Mouse (Mus musculus): ENCODE data around the gene Htr3a.

Gene Htr3a

DNA sequence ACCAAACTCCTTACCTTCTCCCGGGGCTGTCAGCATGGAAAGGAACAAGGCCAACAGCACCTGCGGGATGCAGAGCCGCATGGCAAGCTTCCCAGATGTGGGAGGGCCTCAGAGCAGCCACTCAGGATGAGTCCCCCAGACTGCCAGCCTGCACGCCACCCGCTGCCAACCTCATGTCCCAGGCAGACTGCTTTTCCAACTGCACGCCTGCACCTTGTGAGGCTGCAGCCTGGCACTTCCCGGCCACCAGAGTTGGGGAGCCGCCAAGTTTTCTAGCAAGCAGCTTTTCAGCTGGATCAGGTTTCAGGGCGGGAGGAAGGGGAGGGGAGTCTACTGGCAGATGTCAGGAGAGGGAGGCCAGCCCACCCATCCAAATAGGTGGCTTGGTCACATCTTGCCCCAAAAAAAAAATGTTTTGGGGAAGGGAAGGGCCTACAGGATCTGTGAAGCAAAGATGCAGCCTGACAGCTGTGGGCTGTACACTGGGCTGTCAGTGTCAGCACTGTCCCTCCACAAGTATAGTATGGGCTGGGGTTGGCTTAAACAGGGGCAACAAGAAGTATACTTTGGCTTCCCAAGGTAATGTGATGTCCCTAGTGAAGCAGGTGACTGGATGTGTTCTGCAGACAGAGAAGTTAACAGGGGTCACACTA lies at the start of gene Htr3a:
TSS of gene Htr3a (minus strand) at position 215 of the 653 bp plus-strand sequence.
- DNase-seq (ENCODE audit: low read depth) = no peak

DNA sequence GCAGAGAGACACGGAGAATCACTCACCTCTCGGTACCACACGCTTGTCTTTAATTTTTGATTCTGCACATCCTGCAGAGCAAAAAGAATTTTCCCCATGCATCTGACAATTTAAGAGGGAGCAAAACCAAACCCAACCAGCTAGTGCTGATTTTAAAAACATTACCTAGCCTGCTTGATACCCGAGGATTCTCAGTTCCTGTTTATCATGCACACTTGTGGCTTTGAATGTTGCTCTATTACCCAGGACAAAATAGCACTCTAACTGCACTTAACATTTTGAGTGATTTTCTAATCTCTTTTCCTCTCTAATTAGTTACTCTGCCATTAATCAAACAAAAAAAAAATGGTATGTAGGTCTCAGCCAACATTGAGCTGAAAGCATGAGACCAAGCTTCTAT lies 36.7 kb upstream of the Htr3a start:
- DNase-seq (ENCODE audit: low read depth) = no peak

DNA sequence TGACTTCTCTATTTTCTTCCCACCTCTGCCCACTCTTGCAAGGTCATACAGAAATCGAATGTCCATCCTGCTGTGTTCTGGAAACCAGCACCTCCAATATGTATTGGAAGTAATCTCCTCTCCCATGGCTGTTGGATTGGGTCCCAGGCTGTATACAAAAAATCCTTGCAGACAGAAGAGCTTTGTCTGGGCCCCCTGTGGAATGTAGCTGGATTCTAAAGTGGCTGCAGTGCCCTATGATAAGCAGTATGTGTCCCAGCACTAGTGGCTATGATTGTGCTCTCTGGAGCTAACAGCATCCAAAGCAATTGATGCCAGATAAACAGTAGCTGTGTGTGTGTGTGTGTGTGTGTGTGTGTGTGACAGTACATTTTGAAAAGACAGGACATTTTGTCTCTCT lies 31.4 kb upstream of the Htr3a start:
- DNase-seq (ENCODE audit: low read depth) = no peak

GRCm38 (mm10) chr9:48929436-48929835 lies 18.5 kb upstream of the Htr3a start:
- DNase-seq (ENCODE audit: low read depth) = no peak

GRCm38 (mm10) chr9:48928781-48929180 lies 17.9 kb upstream of the Htr3a start:
- no peak for DNase-seq (ENCODE audit: low read depth)

GRCm38 (mm10) chr9:48916011-48916788 lies 5.3 kb upstream of the Htr3a start:
- DNase-seq (ENCODE audit: low read depth) = no peak

GRCm38 (mm10) chr9:48904421-48904820 lies 6.5 kb downstream of the Htr3a start:
- no peak for DNase-seq (ENCODE audit: low read depth)

GRCm38 (mm10) chr9:48903766-48904165 lies 7.1 kb downstream of the Htr3a start:
- no peak for DNase-seq (ENCODE audit: low read depth)

GRCm38 (mm10) chr9:48898551-48898950 lies 12.3 kb downstream of the Htr3a start:
- DNase-seq (ENCODE audit: low read depth) = no peak

GRCm38 (mm10) chr9:48895819-48896536 lies 14.9 kb downstream of the Htr3a start:
- no peak for DNase-seq (ENCODE audit: low read depth)

- DNase-seq (ENCODE audit: low read depth) = no peak
Observed at GRCm38 (mm10) chr9:48894755-48895154, 16.1 kb downstream of the Htr3a start.

GRCm38 (mm10) chr9:48893986-48894385 lies 16.9 kb downstream of the Htr3a start:
- peak; percentile 22 for DNase-seq (ENCODE audit: low read depth)

DNA sequence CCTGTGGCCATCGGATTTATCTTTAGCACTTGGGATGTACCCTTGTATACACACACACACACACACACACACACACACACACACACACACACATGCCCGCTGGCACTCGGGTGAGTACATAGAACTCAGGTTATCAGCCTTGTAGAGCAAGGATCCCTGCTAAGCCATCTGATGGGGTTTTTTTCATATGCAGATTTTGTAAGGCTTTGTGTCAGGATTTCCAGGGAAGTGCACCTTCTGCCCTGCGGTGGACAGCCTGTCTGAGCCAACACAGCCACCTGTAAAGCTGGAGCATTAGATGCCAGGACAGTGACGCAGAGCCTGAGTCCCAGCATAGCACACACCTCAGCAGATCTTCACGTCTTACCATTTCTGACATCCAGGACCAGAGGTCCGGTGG lies 21.8 kb downstream of the Htr3a start:
- DNase-seq (ENCODE audit: low read depth) = no peak

GRCm38 (mm10) chr9:48872896-48873295 lies 38.0 kb downstream of the Htr3a start:
- DNase-seq (ENCODE audit: low read depth) = no peak

DNA sequence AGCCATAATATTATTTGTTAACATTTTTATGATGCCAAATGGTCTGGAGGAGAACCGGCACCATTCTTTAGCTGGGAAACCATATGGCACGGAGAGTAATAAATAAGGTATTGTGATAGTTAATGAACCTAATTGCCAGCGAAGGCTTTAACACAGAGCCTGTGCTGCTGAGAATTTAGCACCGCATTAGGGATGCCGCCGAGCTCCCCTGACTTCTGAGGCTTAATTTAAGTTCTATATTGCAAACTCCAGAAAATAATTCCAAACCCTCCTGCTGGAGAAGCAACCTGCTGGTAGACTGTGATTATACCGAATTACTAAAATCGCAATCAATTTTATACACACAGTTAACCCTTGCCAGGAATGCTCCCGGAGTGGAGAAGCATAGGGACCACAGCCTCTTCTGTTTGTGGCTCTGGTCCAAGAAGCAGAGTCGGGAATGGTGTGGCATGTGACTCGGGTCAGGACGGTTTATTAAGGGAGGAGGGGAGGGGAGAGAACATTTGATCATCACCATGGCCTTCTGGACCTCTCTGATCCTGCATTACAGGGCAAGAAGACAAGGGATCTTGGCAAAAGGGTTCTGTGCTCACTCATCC lies 44.3 kb downstream of the Htr3a start:
- no peak for DNase-seq (ENCODE audit: low read depth)

DNA sequence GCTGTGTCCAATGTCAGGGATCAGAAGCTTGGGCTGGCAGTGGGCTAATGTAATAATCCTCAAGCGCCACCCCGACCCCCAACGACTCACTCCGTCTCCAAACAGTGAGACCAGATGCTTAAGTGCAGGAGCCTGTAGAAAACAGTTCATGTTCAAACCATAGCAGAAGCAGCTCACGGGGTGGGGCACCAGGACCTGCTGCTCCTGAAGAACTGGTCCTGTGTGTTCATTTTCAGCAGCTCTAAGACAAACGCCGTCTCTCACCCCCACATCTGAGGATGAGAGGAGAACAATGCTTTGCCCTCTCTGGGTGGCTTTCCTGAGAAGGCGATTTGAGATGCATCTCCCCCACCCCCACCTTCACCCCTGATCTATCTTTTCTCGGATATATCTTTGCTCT lies 45.7 kb downstream of the Htr3a start:
- no peak for DNase-seq (ENCODE audit: low read depth)

GRCm38 (mm10) chr9:48861481-48861880 lies 49.4 kb downstream of the Htr3a start:
- DNase-seq (ENCODE audit: low read depth) = no peak

GRCm38 (mm10) chr9:48860526-48860845 lies 50.4 kb downstream of the Htr3a start:
- DNase-seq (ENCODE audit: low read depth) = peak; percentile 13

GRCm38 (mm10) chr9:48859828-48860525 lies 50.9 kb downstream of the Htr3a start:
- no peak for DNase-seq (ENCODE audit: low read depth)

DNA sequence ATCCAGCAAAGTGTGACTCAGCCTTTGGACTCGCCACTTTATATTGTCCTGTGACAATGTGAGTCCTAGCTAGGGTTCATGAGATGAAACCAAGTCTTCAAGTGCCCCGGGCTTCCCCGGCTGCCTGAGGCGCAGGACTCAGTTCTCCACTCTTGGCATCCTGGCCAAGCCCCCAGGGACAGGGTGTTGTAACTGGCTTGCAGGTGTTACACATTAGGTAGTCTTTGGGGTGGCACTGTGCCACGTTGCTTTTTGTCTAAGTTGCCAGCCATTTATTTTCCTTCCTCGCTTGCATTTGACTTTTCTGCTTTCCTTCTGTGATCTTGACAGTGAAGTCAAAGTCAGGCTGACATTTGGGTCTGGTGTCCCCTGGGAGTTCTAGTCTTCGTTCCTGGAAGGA lies 53.0 kb downstream of the Htr3a start:
- no peak for DNase-seq (ENCODE audit: low read depth)

GRCm38 (mm10) chr9:48856240-48856639 lies 54.7 kb downstream of the Htr3a start:
- DNase-seq (ENCODE audit: low read depth) = no peak

- DNase-seq (ENCODE audit: low read depth) = no peak
Observed at GRCm38 (mm10) chr9:48849531-48849930, 61.4 kb downstream of the Htr3a start.
